Mouse (Mus musculus) cortical plate, adult 2 months (tissue): ENCODE measurements at regions not wholly inside any gene's neighbourhood (a gene's known extent, or its start where the extent isn't known, plus 50 kb on each side); places are given as distances from the start of the nearest gene placed in this dataset.

Source experiments
- CTCF ChIP-seq: fragments of 200-500 bp; IDR thresholded peaks from 2 replicates; pipeline ENCODE4 v1.5.1; 2011; ENCODE audit warnings: mild to moderate bottlenecking, control low read depth, low read length; ENCODE audit not compliant: insufficient read depth; ENCODE audit errors: extremely low read depth
- POLR2A ChIP-seq: fragments of 200-500 bp; IDR thresholded peaks from 2 replicates; pipeline ENCODE4 v1.6.1; 2011; ENCODE audit warnings: mild to moderate bottlenecking, low read length, control low read depth; ENCODE audit not compliant: insufficient read depth; ENCODE audit errors: extremely low read depth

GRCm38 (mm10) chr16:77401185-77401943, 200.5 kb downstream of the Gm11146 start:
- TF ChIP-seq CTCF: no peak
- no peak for TF ChIP-seq POLR2A
